Mouse (Mus musculus) liver, embryonic 15.5 days (tissue): ENCODE measurements around the gene Megf6. TPM values are rescaled to one million over a fixed set of nuclear protein-coding genes. Genes with fewer than 3 reads are reported as not detected.

Source experiments
- ATAC-seq: fragments of 200-750 bp; cut with Nextera tagmentation; 2 replicates; pipeline ENCODE4 v1.8.0; 2017; ENCODE audit warnings: moderate number of reproducible peaks, mild to moderate bottlenecking, moderate library complexity; ENCODE audit not compliant: insufficient read depth
- H3K27ac ChIP-seq: fragments of 300-500 bp; sonication (generic); replicated peaks from 2 replicates; pipeline ENCODE4 v1.5.1; 2015; ENCODE audit warnings: mild to moderate bottlenecking, inconsistent platforms
- H3K27me3 ChIP-seq: fragments of 300-500 bp; sonication (generic); 2 replicates; pipeline ENCODE4 v1.6.1; 2015; ENCODE audit warnings: mild to moderate bottlenecking, inconsistent platforms
- H3K36me3 ChIP-seq: fragments of 300-500 bp; sonication (generic); replicated peaks from 2 replicates; pipeline ENCODE4 v1.6.1; 2015; ENCODE audit warnings: moderate library complexity, mild to moderate bottlenecking, inconsistent platforms
- H3K4me1 ChIP-seq: fragments of 300-500 bp; sonication (generic); replicated peaks from 2 replicates; pipeline ENCODE4 v1.6.1; 2015; ENCODE audit warnings: inconsistent platforms
- H3K4me2 ChIP-seq: fragments of 300-500 bp; sonication (generic); 2 replicates; pipeline ENCODE4 v1.6.1; 2015; ENCODE audit warnings: moderate library complexity, mild to moderate bottlenecking, inconsistent platforms
- H3K4me3 ChIP-seq: fragments of 300-500 bp; sonication (generic); replicated peaks from 2 replicates; pipeline ENCODE4 v1.5.1; 2015; ENCODE audit warnings: mild to moderate bottlenecking, inconsistent platforms
- H3K9ac ChIP-seq: fragments of 300-500 bp; sonication (generic); 2 replicates; pipeline ENCODE4 v1.6.1; 2015; ENCODE audit warnings: moderate library complexity, mild to moderate bottlenecking, inconsistent platforms
- H3K9me3 ChIP-seq: fragments of 300-500 bp; sonication (generic); replicated peaks from 2 replicates; pipeline ENCODE4 v1.6.1; 2016; ENCODE audit warnings: inconsistent platforms
- WGBS: fragments of 180-500 bp; shearing (Covaris S2); methylation state at CpG from one replicate; pipeline ENCODE4 v1.1.7; 2015; ENCODE audit warnings: mixed read lengths; ENCODE audit not compliant: insufficient replicate concordance; 5-methylcytosine and 5-hydroxymethylcytosine counted together
- polyA plus RNA-seq: library from polyadenylated mRNA; unstranded; fragments of >200 nt; fragmentation: Nextera tagmentation; extraction: Ambion mirVana; gene quantifications from 2 replicates; pipeline ENCODE4 v1.2.1, GENCODE M21; 2015

Gene Megf6
- polyA plus RNA-seq, 1 experiment from 2014 or later: 1.4 TPM

- no peak for ATAC-seq
- no peaks in the 10 kb centered on the region; the same call in 1 of the 2 replicates for H3K27me3 ChIP-seq
- H3K27ac ChIP-seq: no peak overlapping the region
- no peaks in the 10 kb centered on the region for H3K36me3 ChIP-seq
- H3K4me2 ChIP-seq: 0 out of 2 replicates have a peak overlapping the region, but pooled peaks have one; percentile 13
- H3K4me3 ChIP-seq: no peak overlapping the region
- WGBS: 16% methylated on average over 9 of the region's 9 CpGs
- H3K4me1 ChIP-seq: no peaks in the 10 kb centered on the region
- no peak overlapping the region for H3K9ac ChIP-seq
- no peaks in the 10 kb centered on the region for H3K9me3 ChIP-seq
These were observed 66.8 kb downstream of the Megf6 start for GRCm38 (mm10) chr4:154237306-154237705.

GRCm38 (mm10) chr4:154239199-154239598 lies 68.7 kb downstream of the Megf6 start:
- Histone ChIP-seq H3K9ac (no peak overlapping the region), H3K36me3 (no peaks in the 10 kb centered on the region), H3K9me3 (no peaks in the 10 kb centered on the region), H3K27ac (no peak overlapping the region), H3K4me2 (no peak overlapping the region), H3K4me3 (no peak overlapping the region), H3K4me1 (no peaks in the 10 kb centered on the region), H3K27me3 (no peaks in the 10 kb centered on the region; the same call in 1 of the 2 replicates)
- no peak for ATAC-seq
- 67% methylated on average over 8 of the region's 8 CpGs for WGBS

GRCm38 (mm10) chr4:154240608-154241007 lies 70.1 kb downstream of the Megf6 start:
- 45% methylated on average over 11 of the region's 11 CpGs for WGBS
- Histone ChIP-seq H3K9ac (no peak overlapping the region), H3K36me3 (no peaks in the 10 kb centered on the region), H3K4me1 (no peaks in the 10 kb centered on the region), H3K9me3 (no peaks in the 10 kb centered on the region), H3K4me2 (no peak overlapping the region), H3K27me3 (no peaks in the 10 kb centered on the region; the same call in 1 of the 2 replicates), H3K4me3 (no peak overlapping the region), H3K27ac (no peak overlapping the region)
- no peak for ATAC-seq

- H3K4me2 ChIP-seq: no peak overlapping the region
- no peak for ATAC-seq
- no peaks in the 10 kb centered on the region for H3K27me3 ChIP-seq
- H3K4me1 ChIP-seq: peaks cover 18% of the 10 kb centered on the region
- no peak overlapping the region for H3K27ac ChIP-seq
- H3K9ac ChIP-seq: no peak overlapping the region
- WGBS: 58% methylated on average over 7 of the region's 7 CpGs
- no peaks in the 10 kb centered on the region for H3K9me3 ChIP-seq
- no peak overlapping the region for H3K4me3 ChIP-seq
- no peaks in the 10 kb centered on the region for H3K36me3 ChIP-seq
These were observed 74.8 kb downstream of the Megf6 start for GRCm38 (mm10) chr4:154245342-154245741.

- Histone ChIP-seq H3K36me3 (no peaks in the 10 kb centered on the region), H3K4me1 (peaks cover 18% of the 10 kb centered on the region), H3K9ac (no peak overlapping the region), H3K9me3 (no peaks in the 10 kb centered on the region), H3K27ac (no peak overlapping the region), H3K27me3 (no peaks in the 10 kb centered on the region), H3K4me2 (peak overlapping the region; percentile 68), H3K4me3 (peak overlapping the region; percentile 40)
- WGBS: 5% methylated on average over 19 of the region's 19 CpGs
- peak; percentile 76 for ATAC-seq
These were observed 75.8 kb downstream of the Megf6 start for GRCm38 (mm10) chr4:154246115-154247040.

- no peak overlapping the region for H3K9ac ChIP-seq
- no peak overlapping the region for H3K27ac ChIP-seq
- ATAC-seq: no peak
- H3K9me3 ChIP-seq: no peaks in the 10 kb centered on the region
- H3K4me3 ChIP-seq: no peak overlapping the region
- peaks cover 18% of the 10 kb centered on the region for H3K4me1 ChIP-seq
- H3K36me3 ChIP-seq: no peaks in the 10 kb centered on the region
- WGBS: 66% methylated on average over 22 of the region's 22 CpGs
- H3K27me3 ChIP-seq: no peaks in the 10 kb centered on the region
- H3K4me2 ChIP-seq: peak overlapping the region; percentile 68
These were observed 76.9 kb downstream of the Megf6 start for GRCm38 (mm10) chr4:154247207-154248091.

GRCm38 (mm10) chr4:154248092-154248805 lies 77.7 kb downstream of the Megf6 start:
- no peak overlapping the region for H3K4me3 ChIP-seq
- no peaks in the 10 kb centered on the region for H3K27me3 ChIP-seq
- H3K4me1 ChIP-seq: peaks cover 18% of the 10 kb centered on the region
- H3K9me3 ChIP-seq: no peaks in the 10 kb centered on the region
- WGBS: 57% methylated on average over 21 of the region's 21 CpGs
- H3K36me3 ChIP-seq: no peaks in the 10 kb centered on the region
- H3K4me2 ChIP-seq: no peak overlapping the region
- no peak overlapping the region for H3K27ac ChIP-seq
- ATAC-seq: no peak
- no peak overlapping the region for H3K9ac ChIP-seq

GRCm38 (mm10) chr4:154249316-154249715 lies 78.8 kb downstream of the Megf6 start:
- Histone ChIP-seq H3K4me2 (no peak overlapping the region), H3K27me3 (no peaks in the 10 kb centered on the region), H3K9ac (no peak overlapping the region), H3K4me3 (no peak overlapping the region), H3K9me3 (no peaks in the 10 kb centered on the region), H3K4me1 (peaks cover 18% of the 10 kb centered on the region), H3K27ac (no peak overlapping the region), H3K36me3 (no peaks in the 10 kb centered on the region)
- no peak for ATAC-seq
- 71% methylated on average over 8 of the region's 8 CpGs for WGBS

- no peak overlapping the region for H3K27ac ChIP-seq
- no peaks in the 10 kb centered on the region for H3K36me3 ChIP-seq
- H3K9ac ChIP-seq: no peak overlapping the region
- no peak overlapping the region for H3K4me2 ChIP-seq
- peaks cover 1% of the 10 kb centered on the region for H3K4me1 ChIP-seq
- no peaks in the 10 kb centered on the region for H3K9me3 ChIP-seq
- H3K27me3 ChIP-seq: no peaks in the 10 kb centered on the region
- no peak for ATAC-seq
- 65% methylated on average over 20 of the region's 20 CpGs for WGBS
- no peak overlapping the region for H3K4me3 ChIP-seq
These were observed 82.2 kb downstream of the Megf6 start for GRCm38 (mm10) chr4:154252537-154253255.

- H3K27ac ChIP-seq: no peak overlapping the region
- H3K4me2 ChIP-seq: no peak overlapping the region
- 82% methylated on average over 5 of the region's 5 CpGs for WGBS
- no peaks in the 10 kb centered on the region for H3K9me3 ChIP-seq
- H3K4me1 ChIP-seq: no peaks in the 10 kb centered on the region
- no peak overlapping the region for H3K9ac ChIP-seq
- no peaks in the 10 kb centered on the region for H3K27me3 ChIP-seq
- ATAC-seq: no peak
- H3K36me3 ChIP-seq: no peaks in the 10 kb centered on the region
- no peak overlapping the region for H3K4me3 ChIP-seq
These were observed 90.2 kb downstream of the Megf6 start for GRCm38 (mm10) chr4:154260755-154261154.
